ENCODE assay signal across 1 mouse cellular context in the genomic region with DNA sequence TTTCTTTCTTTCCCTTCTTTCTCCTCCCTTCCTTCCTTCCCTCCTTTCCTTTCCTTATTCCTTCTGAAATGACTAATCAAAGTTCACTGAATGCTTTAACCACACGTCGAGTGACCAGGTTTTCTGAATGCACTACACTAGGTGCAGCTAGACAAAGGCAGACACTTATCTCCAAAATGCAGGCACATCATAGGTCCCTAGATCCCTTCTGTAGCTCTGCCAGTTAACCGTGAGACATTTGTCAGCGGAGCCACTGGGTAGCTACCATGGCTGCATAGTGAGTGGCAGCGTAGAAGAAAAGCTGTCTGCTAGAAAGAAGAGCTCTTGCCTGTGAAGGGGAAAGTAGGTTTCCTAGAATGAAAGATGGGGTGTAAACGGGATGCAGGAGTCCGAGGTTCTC.
TF ChIP-seq lines count a peak whose summit lies in the region.

No protein-coding gene starts in this region.

TF ChIP-seq in MEL, 35 proteins besides CTCF, POLR2A, EP300 and RAD21 (continued from another document):
- TF ChIP-seq POLR2AphosphoS2 (IDR thresholded peaks at IDR 0.05; ENCODE audit: low read length) = no peak
- no peak for TF ChIP-seq CHD2 (IDR thresholded peaks at IDR 0.05; ENCODE audit: low read length)
- no peak for TF ChIP-seq HCFC1 (IDR thresholded peaks at IDR 0.05; ENCODE audit: low read depth, low read length)
- no peak for TF ChIP-seq ZNF384 (IDR thresholded peaks at IDR 0.05; ENCODE audit: low read depth, low read length)
- TF ChIP-seq NELFE (IDR thresholded peaks at IDR 0.05; ENCODE audit: low read depth, low read length) = no peak
- TF ChIP-seq RCOR1 (IDR thresholded peaks at IDR 0.05; ENCODE audit: low read depth, low read length) = 0 out of 2 replicates have a peak, but pooled peaks have one; percentile 24
- no peak for TF ChIP-seq MYC (IDR thresholded peaks at IDR 0.05; ENCODE audit: low read depth, low read length)
- TF ChIP-seq ZC3H11A (IDR thresholded peaks at IDR 0.05; ENCODE audit: low read depth, low read length) = no peak
- no peak for TF ChIP-seq BHLHE40 (IDR thresholded peaks at IDR 0.05; ENCODE audit: borderline replicate concordance, low read depth, low read length)
- TF ChIP-seq GATA1 (IDR thresholded peaks at IDR 0.05; ENCODE audit: low read depth, low read length) = peak; percentile 47; the same call in 1 of the 2 replicates
